Mouse (Mus musculus): ENCODE measurements around the gene Fkbp11. TPM values are rescaled to one million over a fixed set of nuclear protein-coding genes. Genes with fewer than 3 reads are reported as not detected.

The Fkbp11 gene
- polyA plus RNA-seq, 1 experiment from 2014 or later, result 12.1 TPM

DNA sequence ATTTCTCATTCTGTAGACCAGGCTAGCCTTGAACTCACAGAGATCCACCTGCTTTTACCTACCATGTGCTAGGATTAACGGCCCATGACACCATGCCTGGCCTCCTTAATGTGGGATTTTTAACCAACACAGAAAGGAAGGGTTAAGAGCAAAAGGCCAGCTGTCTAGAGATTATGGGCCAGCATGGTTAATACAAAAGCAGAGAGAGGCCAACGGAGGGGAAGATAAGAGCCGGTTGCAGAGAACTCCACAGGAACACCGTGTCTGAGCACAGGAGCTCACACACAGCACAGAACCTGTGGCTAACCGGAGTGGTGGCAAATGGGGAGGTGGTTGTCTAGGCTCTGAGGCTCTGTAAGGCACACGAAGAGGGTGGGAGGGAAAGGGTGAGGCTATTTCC is 5.4 kb upstream of the Fkbp11 start:
- ATAC-seq (ENCODE audit: insufficient read depth, low FRiP score, low TSS enrichment) (no peak), DNase-seq (ENCODE audit: low spot score) (no peak)
- H3K4me3 ChIP-seq (ENCODE audit: low read depth, low read length), result no peak overlapping the region
- no peak overlapping the region for H3K9ac ChIP-seq (ENCODE audit: low read length)
- no peaks in the 10 kb centered on the region for H3K4me1 ChIP-seq (ENCODE audit: control insufficient read depth, insufficient read depth, low read length)
- H3K36me3 ChIP-seq (ENCODE audit: control insufficient read depth, insufficient read depth, low read length), result peaks cover 3% of the 10 kb centered on the region; the same call in 1 of the 2 replicates
- no peak overlapping the region for H3K4me2 ChIP-seq (ENCODE audit: low read depth)
- H3K9me3 ChIP-seq (ENCODE audit: control insufficient read depth, low read length), result no peaks in the 10 kb centered on the region
- H3K27me3 ChIP-seq (ENCODE audit: control insufficient read depth, insufficient read depth, low read length), result no peaks in the 10 kb centered on the region
- WGBS, result 84% methylated on average over 6 of the region's 6 CpGs
- H3K27ac ChIP-seq (ENCODE audit: low read depth, low read length), result no peak overlapping the region

DNA sequence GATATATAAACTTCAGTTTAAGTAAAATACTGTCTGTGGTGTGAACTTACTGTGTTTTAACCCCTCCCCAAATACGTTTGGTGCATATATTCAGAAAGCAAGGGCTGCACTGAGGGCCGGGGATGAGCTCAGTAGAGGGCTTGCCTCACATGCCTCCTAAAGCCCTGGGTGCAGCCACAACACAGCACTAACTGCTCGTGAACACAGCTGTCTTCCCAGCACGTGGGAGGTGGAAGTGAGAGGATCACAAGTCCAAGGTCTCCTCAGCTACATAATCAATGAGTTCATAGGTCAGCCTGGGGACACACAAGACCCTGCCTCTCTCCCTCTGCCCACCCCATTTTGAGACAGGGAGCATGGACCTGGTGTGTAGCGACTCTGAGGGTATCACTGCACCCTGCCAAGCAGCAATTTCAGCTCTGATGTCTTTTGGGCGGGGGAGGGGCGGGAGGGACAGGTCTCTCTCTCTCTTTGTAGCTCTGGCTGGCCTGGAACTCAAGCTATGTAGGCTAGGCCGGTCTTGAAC is 4.1 kb upstream of the Fkbp11 start:
- no peak overlapping the region for H3K27ac ChIP-seq (ENCODE audit: low read depth, low read length)
- H3K9me3 ChIP-seq (ENCODE audit: control insufficient read depth, low read length), result no peaks in the 10 kb centered on the region
- ATAC-seq (ENCODE audit: insufficient read depth, low FRiP score, low TSS enrichment), result no peak
- 69% methylated on average over 8 of the region's 8 CpGs for WGBS
- H3K4me3 ChIP-seq (ENCODE audit: low read depth, low read length), result no peak overlapping the region
- H3K4me1 ChIP-seq (ENCODE audit: control insufficient read depth, insufficient read depth, low read length), result peaks cover 8% of the 10 kb centered on the region
- H3K9ac ChIP-seq (ENCODE audit: low read length), result no peak overlapping the region
- peaks cover 2% of the 10 kb centered on the region; the same call in 1 of the 2 replicates for H3K36me3 ChIP-seq (ENCODE audit: control insufficient read depth, insufficient read depth, low read length)
- H3K4me2 ChIP-seq (ENCODE audit: low read depth), result no peak overlapping the region
- H3K27me3 ChIP-seq (ENCODE audit: control insufficient read depth, insufficient read depth, low read length), result no peaks in the 10 kb centered on the region
- DNase-seq (ENCODE audit: low spot score), result no peak

DNA sequence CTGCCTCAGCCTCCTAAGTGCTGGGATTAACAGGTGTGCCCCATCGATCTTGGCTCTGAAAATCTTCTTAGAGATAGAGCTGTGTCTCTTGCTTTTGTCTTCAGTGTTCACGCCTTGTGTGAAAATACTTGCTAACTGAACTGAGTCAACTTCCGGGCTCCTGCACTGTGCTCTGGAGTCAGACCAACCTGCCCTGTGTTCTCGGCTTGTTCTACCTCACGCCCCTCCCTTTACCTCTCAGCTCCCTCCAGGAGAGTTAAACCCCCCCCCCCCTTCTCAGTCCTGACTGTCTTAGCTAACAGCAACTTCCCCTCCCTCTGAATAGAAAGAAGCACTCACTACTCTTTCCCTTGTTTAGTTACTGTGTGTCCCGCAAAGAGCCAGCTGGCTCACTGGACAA is 2.8 kb upstream of the Fkbp11 start:
- ATAC-seq (ENCODE audit: insufficient read depth, low FRiP score, low TSS enrichment) (no peak), DNase-seq (ENCODE audit: low spot score) (no peak)
- Histone ChIP-seq H3K9ac (ENCODE audit: low read length) (no peak overlapping the region), H3K27ac (ENCODE audit: low read depth, low read length) (no peak overlapping the region), H3K36me3 (ENCODE audit: control insufficient read depth, insufficient read depth, low read length) (no peaks in the 10 kb centered on the region; the same call in 1 of the 2 replicates), H3K9me3 (ENCODE audit: control insufficient read depth, low read length) (no peaks in the 10 kb centered on the region), H3K27me3 (ENCODE audit: control insufficient read depth, insufficient read depth, low read length) (no peaks in the 10 kb centered on the region), H3K4me1 (ENCODE audit: control insufficient read depth, insufficient read depth, low read length) (peaks cover 11% of the 10 kb centered on the region), H3K4me3 (ENCODE audit: low read depth, low read length) (no peak overlapping the region), H3K4me2 (ENCODE audit: low read depth) (no peak overlapping the region)
- WGBS, result 90% methylated on average over 6 of the region's 6 CpGs

DNA sequence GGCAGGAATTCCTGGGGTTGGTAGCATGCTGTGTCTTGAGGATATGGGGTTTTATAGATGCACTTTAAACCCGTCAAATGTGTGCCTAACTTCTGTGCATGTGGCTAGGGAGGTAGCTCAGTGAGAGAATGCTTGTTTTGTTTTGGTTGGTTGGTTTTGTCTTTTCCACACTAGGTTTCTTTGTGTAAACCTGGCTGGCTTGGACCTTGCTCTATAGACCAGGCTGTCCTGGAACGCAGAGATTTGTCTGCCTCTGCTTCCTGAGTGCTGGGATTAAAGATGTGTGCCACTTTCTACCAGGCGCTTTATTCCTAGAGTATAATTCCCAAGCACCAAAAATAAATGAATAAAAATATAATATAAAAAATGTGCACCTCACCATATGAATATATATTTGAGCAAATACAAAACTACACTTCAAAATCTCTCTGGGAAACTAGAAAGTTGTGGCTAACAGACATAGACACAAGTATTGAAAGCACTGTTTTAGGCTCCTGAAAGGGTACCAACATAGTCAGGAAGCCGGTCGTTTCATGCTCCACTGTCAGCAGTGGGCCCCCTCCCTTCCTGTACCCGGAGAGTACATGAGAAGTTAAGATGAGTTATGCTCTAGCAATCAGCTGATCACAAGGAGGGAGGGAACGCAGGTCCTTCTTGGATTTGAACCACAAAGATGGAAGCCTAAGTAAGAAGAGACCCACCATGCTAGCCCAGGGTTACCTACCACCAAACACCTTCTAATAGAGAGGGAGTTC is 2.0 kb upstream of the Fkbp11 start:
- Histone ChIP-seq H3K9me3 (ENCODE audit: control insufficient read depth, low read length) (no peaks in the 10 kb centered on the region), H3K9ac (ENCODE audit: low read length) (no peak overlapping the region), H3K27ac (ENCODE audit: low read depth, low read length) (no peak overlapping the region), H3K27me3 (ENCODE audit: control insufficient read depth, insufficient read depth, low read length) (no peaks in the 10 kb centered on the region), H3K4me1 (ENCODE audit: control insufficient read depth, insufficient read depth, low read length) (peaks cover 11% of the 10 kb centered on the region), H3K36me3 (ENCODE audit: control insufficient read depth, insufficient read depth, low read length) (no peaks in the 10 kb centered on the region), H3K4me2 (ENCODE audit: low read depth) (no peak overlapping the region), H3K4me3 (ENCODE audit: low read depth, low read length) (no peak overlapping the region)
- WGBS, result 67% methylated on average over 7 of the region's 7 CpGs
- DNase-seq (ENCODE audit: low spot score), result no peak
- no peak for ATAC-seq (ENCODE audit: insufficient read depth, low FRiP score, low TSS enrichment)

DNA sequence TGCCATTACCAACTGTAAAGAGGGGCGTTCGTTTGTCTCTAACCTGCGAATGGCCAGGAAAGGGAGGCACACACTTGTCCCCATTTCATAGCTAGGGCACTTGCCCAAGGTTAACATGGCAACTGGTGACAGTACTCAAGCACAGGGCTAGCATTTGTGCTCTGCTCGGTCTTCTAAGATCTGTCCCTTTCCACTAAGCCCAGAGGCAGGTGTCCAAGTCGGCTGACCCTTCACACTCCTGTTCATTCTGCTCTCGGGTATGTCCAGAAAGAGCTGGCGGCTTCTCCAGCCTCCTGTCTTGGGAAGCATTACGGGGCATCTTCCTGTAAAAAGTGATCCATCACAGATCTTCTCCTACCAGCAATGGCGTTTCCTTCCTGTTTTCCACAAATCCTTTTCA is 368 bp upstream of the Fkbp11 start:
- ATAC-seq (ENCODE audit: insufficient read depth, low FRiP score, low TSS enrichment) (no peak), DNase-seq (ENCODE audit: low spot score) (no peak)
- H3K27me3 ChIP-seq (ENCODE audit: control insufficient read depth, insufficient read depth, low read length), result no peaks in the 10 kb centered on the region
- no peaks in the 10 kb centered on the region for H3K36me3 ChIP-seq (ENCODE audit: control insufficient read depth, insufficient read depth, low read length)
- no peaks in the 10 kb centered on the region for H3K9me3 ChIP-seq (ENCODE audit: control insufficient read depth, low read length)
- H3K9ac ChIP-seq (ENCODE audit: low read length), result no peak overlapping the region
- WGBS, result 37% methylated on average over 9 of the region's 9 CpGs
- peaks cover 11% of the 10 kb centered on the region for H3K4me1 ChIP-seq (ENCODE audit: control insufficient read depth, insufficient read depth, low read length)
- peak overlapping the region; percentile 83 for H3K4me2 ChIP-seq (ENCODE audit: low read depth)
- H3K27ac ChIP-seq (ENCODE audit: low read depth, low read length), result no peak overlapping the region
- H3K4me3 ChIP-seq (ENCODE audit: low read depth, low read length), result no peak overlapping the region

DNA sequence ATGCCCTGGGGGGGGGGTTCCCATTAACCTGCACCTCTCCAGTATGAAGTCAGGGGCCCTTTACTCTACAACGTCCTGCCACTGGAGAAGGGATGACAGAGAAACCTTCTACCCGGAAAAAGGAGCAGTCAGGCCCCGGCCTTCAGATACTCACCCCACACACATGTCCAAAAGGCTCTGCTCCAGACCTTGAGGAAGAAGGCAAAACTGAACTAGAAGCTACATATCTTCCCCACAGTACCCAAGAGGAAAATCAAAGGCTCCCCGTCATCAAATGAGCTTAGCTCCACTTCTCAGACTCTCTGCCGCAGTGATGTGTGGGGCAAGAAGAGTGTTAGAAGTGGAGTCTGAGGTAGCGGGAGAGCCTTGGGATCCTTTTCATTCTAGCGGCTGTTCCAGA is 1.3 kb downstream of the Fkbp11 start:
- no peak for DNase-seq (ENCODE audit: low spot score)
- peak overlapping the region; percentile 19 for H3K9ac ChIP-seq (ENCODE audit: low read length)
- H3K27ac ChIP-seq (ENCODE audit: low read depth, low read length), result no peak overlapping the region
- H3K36me3 ChIP-seq (ENCODE audit: control insufficient read depth, insufficient read depth, low read length), result no peaks in the 10 kb centered on the region
- WGBS, result 45% methylated on average over 7 of the region's 7 CpGs
- peaks cover 11% of the 10 kb centered on the region for H3K4me1 ChIP-seq (ENCODE audit: control insufficient read depth, insufficient read depth, low read length)
- no peak for ATAC-seq (ENCODE audit: insufficient read depth, low FRiP score, low TSS enrichment)
- no peaks in the 10 kb centered on the region for H3K27me3 ChIP-seq (ENCODE audit: control insufficient read depth, insufficient read depth, low read length)
- H3K4me3 ChIP-seq (ENCODE audit: low read depth, low read length), result peak overlapping the region; percentile 34
- peak overlapping the region; percentile 83 for H3K4me2 ChIP-seq (ENCODE audit: low read depth)
- no peaks in the 10 kb centered on the region for H3K9me3 ChIP-seq (ENCODE audit: control insufficient read depth, low read length)

DNA sequence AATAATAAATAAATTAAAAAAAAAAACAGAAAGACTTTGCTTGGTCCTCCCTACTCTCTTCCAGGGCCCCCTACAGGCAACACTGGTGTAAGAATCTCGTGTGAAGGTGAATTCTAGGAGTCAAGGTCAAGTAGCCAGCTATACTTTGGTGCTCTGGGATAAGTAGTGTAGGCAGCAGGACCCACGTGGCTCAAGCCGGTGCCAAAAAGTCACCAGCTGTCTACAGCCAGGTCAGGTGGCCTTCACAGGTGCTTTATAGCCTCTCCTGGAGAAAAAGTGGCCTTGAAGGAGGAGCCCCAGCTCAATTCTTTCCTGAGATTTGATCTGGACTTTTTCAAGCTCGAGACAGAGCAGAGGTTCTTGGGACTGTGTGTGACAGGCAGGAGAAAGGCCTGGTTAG is 1.9 kb downstream of the Fkbp11 start:
- DNase-seq (ENCODE audit: low spot score) (no peak), ATAC-seq (ENCODE audit: insufficient read depth, low FRiP score, low TSS enrichment) (no peak)
- Histone ChIP-seq H3K4me2 (ENCODE audit: low read depth) (no peak overlapping the region), H3K27ac (ENCODE audit: low read depth, low read length) (no peak overlapping the region), H3K4me3 (ENCODE audit: low read depth, low read length) (no peak overlapping the region), H3K27me3 (ENCODE audit: control insufficient read depth, insufficient read depth, low read length) (no peaks in the 10 kb centered on the region), H3K4me1 (ENCODE audit: control insufficient read depth, insufficient read depth, low read length) (peaks cover 11% of the 10 kb centered on the region), H3K36me3 (ENCODE audit: control insufficient read depth, insufficient read depth, low read length) (no peaks in the 10 kb centered on the region), H3K9ac (ENCODE audit: low read length) (no peak overlapping the region), H3K9me3 (ENCODE audit: control insufficient read depth, low read length) (no peaks in the 10 kb centered on the region)
- 77% methylated on average over 4 of the region's 4 CpGs for WGBS

DNA sequence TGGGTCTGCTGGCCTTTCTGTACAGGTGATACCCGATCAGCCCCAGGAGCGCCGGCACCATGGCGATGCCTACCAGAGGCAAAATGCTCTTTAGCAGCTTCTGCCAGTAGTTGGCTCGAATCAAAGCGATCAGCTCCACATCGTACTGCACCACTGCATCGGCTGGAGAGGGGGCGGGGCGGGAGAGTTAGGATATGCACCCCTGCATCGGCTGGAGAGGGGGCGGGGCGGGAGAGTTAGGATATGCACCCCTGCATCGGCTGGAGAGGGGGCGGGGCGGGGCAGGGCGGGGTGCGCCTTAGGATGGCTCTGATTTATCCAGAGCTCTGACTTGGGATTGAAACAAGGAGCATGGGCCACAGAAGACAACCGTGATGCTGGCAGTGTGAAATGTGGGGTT is 3.6 kb downstream of the Fkbp11 start:
- H3K36me3 ChIP-seq (ENCODE audit: control insufficient read depth, insufficient read depth, low read length), result no peaks in the 10 kb centered on the region
- no peak overlapping the region for H3K4me2 ChIP-seq (ENCODE audit: low read depth)
- no peak overlapping the region for H3K9ac ChIP-seq (ENCODE audit: low read length)
- WGBS, result 37% methylated on average over 19 of the region's 19 CpGs
- no peak overlapping the region for H3K27ac ChIP-seq (ENCODE audit: low read depth, low read length)
- DNase-seq (ENCODE audit: low spot score), result no peak
- H3K4me3 ChIP-seq (ENCODE audit: low read depth, low read length), result no peak overlapping the region
- no peaks in the 10 kb centered on the region for H3K27me3 ChIP-seq (ENCODE audit: control insufficient read depth, insufficient read depth, low read length)
- ATAC-seq (ENCODE audit: insufficient read depth, low FRiP score, low TSS enrichment), result no peak
- H3K9me3 ChIP-seq (ENCODE audit: control insufficient read depth, low read length), result no peaks in the 10 kb centered on the region
- H3K4me1 ChIP-seq (ENCODE audit: control insufficient read depth, insufficient read depth, low read length), result peaks cover 11% of the 10 kb centered on the region

DNA sequence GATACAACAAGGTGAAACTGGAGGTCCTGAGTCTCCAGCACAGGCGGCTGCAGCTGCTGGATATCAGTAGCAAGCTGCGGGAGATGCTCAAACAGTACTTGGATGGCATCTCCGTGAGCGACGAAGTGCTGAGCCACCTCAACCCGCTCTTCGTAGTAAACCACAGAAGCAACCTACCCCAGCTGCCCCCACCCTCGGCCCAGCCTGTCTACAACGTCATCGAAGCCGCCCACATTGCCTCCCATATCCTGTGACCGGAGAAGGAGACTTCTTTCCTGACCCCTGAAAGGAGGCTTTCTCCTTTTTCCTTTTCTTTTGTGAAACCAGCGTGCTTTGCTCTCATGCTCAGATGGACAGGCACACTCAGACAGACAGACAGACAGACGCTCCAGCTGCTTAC is 5.1 kb downstream of the Fkbp11 start:
- no peak overlapping the region for H3K27ac ChIP-seq (ENCODE audit: low read depth, low read length)
- peaks cover 6% of the 10 kb centered on the region for H3K4me1 ChIP-seq (ENCODE audit: control insufficient read depth, insufficient read depth, low read length)
- H3K9me3 ChIP-seq (ENCODE audit: control insufficient read depth, low read length), result no peaks in the 10 kb centered on the region
- no peak for ATAC-seq (ENCODE audit: insufficient read depth, low FRiP score, low TSS enrichment)
- H3K9ac ChIP-seq (ENCODE audit: low read length), result no peak overlapping the region
- no peak overlapping the region for H3K4me3 ChIP-seq (ENCODE audit: low read depth, low read length)
- 69% methylated on average over 14 of the region's 14 CpGs for WGBS
- no peak overlapping the region for H3K4me2 ChIP-seq (ENCODE audit: low read depth)
- no peaks in the 10 kb centered on the region for H3K27me3 ChIP-seq (ENCODE audit: control insufficient read depth, insufficient read depth, low read length)
- DNase-seq (ENCODE audit: low spot score), result no peak
- H3K36me3 ChIP-seq (ENCODE audit: control insufficient read depth, insufficient read depth, low read length), result no peaks in the 10 kb centered on the region
